Mouse (Mus musculus): ENCODE results near the gene Cda.

Cda gene

GRCm38 (mm10) chr4:138368498-138369260, 887 bp upstream of the Cda start:
- no peak for DNase-seq

- no peak for DNase-seq
These were observed 1.2 kb downstream of the Cda start for GRCm38 (mm10) chr4:138366561-138366960.

GRCm38 (mm10) chr4:138363511-138363910, 4.3 kb downstream of the Cda start:
- DNase-seq, result no peak

- no peak for DNase-seq
These were observed 4.9 kb downstream of the Cda start for GRCm38 (mm10) chr4:138362883-138363282.

- peak; percentile 51 to 65 for DNase-seq
These were observed 6.4 kb downstream of the Cda start for GRCm38 (mm10) chr4:138361370-138361821.

GRCm38 (mm10) chr4:138358176-138358575, 9.6 kb downstream of the Cda start:
- no peak for DNase-seq

- no peak for DNase-seq
These were observed 11.2 kb downstream of the Cda start for GRCm38 (mm10) chr4:138356551-138356950.

GRCm38 (mm10) chr4:138356141-138356540, 11.7 kb downstream of the Cda start:
- no peak for DNase-seq

GRCm38 (mm10) chr4:138355496-138355895, 12.3 kb downstream of the Cda start:
- no peak for DNase-seq

GRCm38 (mm10) chr4:138353438-138354171, 14.2 kb downstream of the Cda start:
- peak in 1 of 2 experiments; percentile 34 for DNase-seq

GRCm38 (mm10) chr4:138352692-138353091, 15.1 kb downstream of the Cda start:
- no peak for DNase-seq

- DNase-seq, result no peak
These were observed 16.0 kb downstream of the Cda start for GRCm38 (mm10) chr4:138351821-138352220.

- DNase-seq, result no peak
These were observed 19.1 kb downstream of the Cda start for GRCm38 (mm10) chr4:138348716-138349115.

GRCm38 (mm10) chr4:138347280-138347679, 20.5 kb downstream of the Cda start:
- no peak for DNase-seq

- peak; percentile 55 to 74 for DNase-seq
These were observed 22.8 kb downstream of the Cda start for GRCm38 (mm10) chr4:138344891-138345545.

GRCm38 (mm10) chr4:138343341-138343837, 24.4 kb downstream of the Cda start:
- peak; percentile 65 to 71 for DNase-seq

- DNase-seq, result no peak
These were observed 25.0 kb downstream of the Cda start for GRCm38 (mm10) chr4:138342778-138343177.

- DNase-seq, result no peak
These were observed 25.7 kb downstream of the Cda start for GRCm38 (mm10) chr4:138342048-138342447.

GRCm38 (mm10) chr4:138341393-138341792, 26.4 kb downstream of the Cda start:
- DNase-seq, result no peak

GRCm38 (mm10) chr4:138339963-138340362, 27.8 kb downstream of the Cda start:
- DNase-seq, result peak; percentile 75 to 90

- no peak for DNase-seq
These were observed 30.5 kb downstream of the Cda start for GRCm38 (mm10) chr4:138337341-138337740.

GRCm38 (mm10) chr4:138336876-138337275, 30.9 kb downstream of the Cda start:
- no peak for DNase-seq

- DNase-seq, result no peak
These were observed 32.1 kb downstream of the Cda start for GRCm38 (mm10) chr4:138335648-138336047.
